Mouse (Mus musculus): Measurements from ENCODE around the gene Zfp518a. TPM values are rescaled to one million over a fixed set of nuclear protein-coding genes. Genes with fewer than 3 reads are reported as not detected.

The Zfp518a gene
- polyA plus RNA-seq, 1 experiment from 2014 or later = 8.2 TPM

DNA sequence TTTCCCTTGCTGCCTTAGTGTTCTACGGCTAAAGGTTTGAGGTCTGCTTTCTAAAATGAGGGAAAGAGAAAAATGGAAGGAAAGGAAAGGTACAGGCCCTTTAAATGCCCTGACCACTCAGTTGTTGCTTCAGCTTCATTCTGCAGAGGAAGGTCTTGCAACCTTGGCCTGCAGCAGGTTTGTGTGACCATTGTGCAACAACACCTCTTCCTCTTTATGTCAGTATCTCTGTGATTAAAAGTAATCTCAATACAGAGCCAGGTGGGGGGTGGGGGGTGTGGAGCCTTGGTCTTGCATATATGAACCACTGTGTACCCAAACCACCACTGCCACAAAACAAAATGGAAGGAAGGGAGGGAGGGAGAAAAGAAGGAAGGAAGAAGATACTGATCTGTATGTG is 5.6 kb upstream of the Zfp518a start:
- no peak overlapping the region for H3K4me2 ChIP-seq (ENCODE audit: low read depth, low read length)
- H3K9ac ChIP-seq (replicated peaks; ENCODE audit: low read depth, low read length) = no peak overlapping the region
- no peak for ATAC-seq (ENCODE audit: low read depth)
- H3K27ac ChIP-seq (ENCODE audit: low read depth, low read length) = no peak overlapping the region
- H3K27me3 ChIP-seq (ENCODE audit: control insufficient read depth, insufficient read depth, low read length) = peaks cover 20% of the 10 kb centered on the region
- H3K9me3 ChIP-seq (ENCODE audit: control insufficient read depth, low read length) = no peaks in the 10 kb centered on the region
- no peaks in the 10 kb centered on the region for H3K36me3 ChIP-seq (ENCODE audit: control insufficient read depth, insufficient read depth, low read length)
- no peaks in the 10 kb centered on the region for H3K4me1 ChIP-seq (ENCODE audit: control insufficient read depth, insufficient read depth, low read length)
- 92% methylated on average over 1 of the region's 1 CpGs for WGBS
- H3K4me3 ChIP-seq (ENCODE audit: low read depth, low read length) = no peak overlapping the region

- Histone ChIP-seq H3K27me3 (ENCODE audit: control insufficient read depth, insufficient read depth, low read length) (peaks cover 16% of the 10 kb centered on the region), H3K4me2 (ENCODE audit: low read depth, low read length) (peak overlapping the region; percentile 64), H3K36me3 (ENCODE audit: control insufficient read depth, insufficient read depth, low read length) (no peaks in the 10 kb centered on the region), H3K27ac (ENCODE audit: low read depth, low read length) (peak overlapping the region; percentile 92), H3K9ac (replicated peaks; ENCODE audit: low read depth, low read length) (peak overlapping the region; percentile 74), H3K9me3 (ENCODE audit: control insufficient read depth, low read length) (no peaks in the 10 kb centered on the region), H3K4me1 (ENCODE audit: control insufficient read depth, insufficient read depth, low read length) (no peaks in the 10 kb centered on the region), H3K4me3 (ENCODE audit: low read depth, low read length) (peak overlapping the region; percentile 80)
- 44% methylated on average over 21 of the region's 21 CpGs for WGBS
- peak; percentile 57 for ATAC-seq (ENCODE audit: low read depth)
These were observed 416 bp upstream of the Zfp518a start for GRCm38 (mm10) chr19:40894071-40894506.

GRCm38 (mm10) chr19:40895393-40895703 is 843 bp downstream of the Zfp518a start:
- Histone ChIP-seq H3K4me2 (ENCODE audit: low read depth, low read length) (peak overlapping the region; percentile 64), H3K27me3 (ENCODE audit: control insufficient read depth, insufficient read depth, low read length) (peaks cover 12% of the 10 kb centered on the region), H3K4me3 (ENCODE audit: low read depth, low read length) (peak overlapping the region; percentile 80), H3K27ac (ENCODE audit: low read depth, low read length) (peak overlapping the region; percentile 92), H3K9ac (replicated peaks; ENCODE audit: low read depth, low read length) (peak overlapping the region; percentile 74), H3K4me1 (ENCODE audit: control insufficient read depth, insufficient read depth, low read length) (no peaks in the 10 kb centered on the region), H3K36me3 (ENCODE audit: control insufficient read depth, insufficient read depth, low read length) (no peaks in the 10 kb centered on the region), H3K9me3 (ENCODE audit: control insufficient read depth, low read length) (no peaks in the 10 kb centered on the region)
- WGBS = 8% methylated on average over 6 of the region's 6 CpGs
- no peak; the same call in 1 of the 2 replicates for ATAC-seq (ENCODE audit: low read depth)

DNA sequence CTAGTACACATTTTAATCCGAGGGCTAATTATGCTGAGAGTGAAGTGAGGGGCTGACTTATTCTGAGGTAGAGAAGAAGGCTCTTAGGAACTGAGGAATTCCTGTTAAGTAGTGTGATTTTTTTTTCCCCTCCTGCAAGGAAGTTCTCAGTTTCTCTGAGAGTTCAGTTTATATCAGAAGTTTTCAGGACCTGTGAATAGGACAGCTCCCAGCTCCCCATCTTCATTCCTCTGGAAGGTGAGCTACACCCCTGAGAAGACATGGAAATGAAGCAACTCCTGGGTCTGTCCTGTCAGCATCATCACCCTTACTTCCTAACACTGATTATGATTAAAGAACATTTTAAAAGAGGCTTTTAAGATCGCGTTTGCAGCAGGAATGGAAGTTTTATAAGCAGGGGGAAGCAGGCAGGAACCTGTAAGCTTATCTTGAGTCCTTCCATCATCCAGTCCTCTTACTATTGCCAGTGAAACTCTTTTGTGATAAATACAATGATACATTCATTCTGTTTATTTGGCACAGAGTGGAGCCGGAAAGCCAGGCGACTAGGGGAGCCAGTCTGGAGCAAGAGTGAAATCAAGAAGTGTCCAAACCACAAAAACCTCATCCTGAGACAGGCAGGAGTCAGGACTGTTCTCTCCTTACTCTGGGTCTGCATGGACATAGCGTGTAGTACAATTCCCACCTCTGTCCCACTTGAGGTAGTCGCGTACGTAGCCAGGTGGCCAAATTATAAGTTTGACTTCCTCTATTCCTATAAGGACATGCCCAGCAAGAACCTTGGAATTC is 37.3 kb downstream of the Zfp518a start:
- Histone ChIP-seq H3K36me3 (ENCODE audit: control insufficient read depth, insufficient read depth, low read length) (no peaks in the 10 kb centered on the region), H3K4me1 (ENCODE audit: control insufficient read depth, insufficient read depth, low read length) (no peaks in the 10 kb centered on the region), H3K27me3 (ENCODE audit: control insufficient read depth, insufficient read depth, low read length) (no peaks in the 10 kb centered on the region), H3K9me3 (ENCODE audit: control insufficient read depth, low read length) (no peaks in the 10 kb centered on the region), H3K27ac (ENCODE audit: low read depth, low read length) (no peak overlapping the region), H3K4me2 (ENCODE audit: low read depth, low read length) (no peak overlapping the region), H3K4me3 (ENCODE audit: low read depth, low read length) (no peak overlapping the region), H3K9ac (replicated peaks; ENCODE audit: low read depth, low read length) (no peak overlapping the region)
- ATAC-seq (ENCODE audit: low read depth) = no peak
- 68% methylated on average over 9 of the region's 9 CpGs for WGBS

DNA sequence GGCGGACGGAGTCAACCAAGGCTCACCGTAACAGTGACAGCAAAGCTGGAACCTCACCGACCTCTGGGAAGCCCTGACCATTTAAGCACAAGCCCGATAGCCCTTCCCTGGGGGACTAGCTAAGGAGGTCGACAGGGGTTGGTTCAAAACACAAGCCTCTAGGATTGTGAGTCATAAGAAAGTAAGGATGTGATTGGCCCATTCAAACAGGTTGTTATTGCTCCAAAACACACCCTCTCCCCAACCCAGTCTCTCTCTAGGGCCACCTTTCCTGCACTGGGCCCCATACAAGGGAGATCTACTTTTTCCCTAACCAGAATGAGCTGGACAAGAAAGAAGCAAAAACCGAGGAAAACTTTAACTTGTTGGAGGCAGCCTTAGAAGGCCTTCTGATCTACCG is 40.9 kb downstream of the Zfp518a start:
- Histone ChIP-seq H3K9ac (replicated peaks; ENCODE audit: low read depth, low read length) (no peak overlapping the region), H3K4me1 (ENCODE audit: control insufficient read depth, insufficient read depth, low read length) (no peaks in the 10 kb centered on the region), H3K4me2 (ENCODE audit: low read depth, low read length) (no peak overlapping the region), H3K4me3 (ENCODE audit: low read depth, low read length) (no peak overlapping the region), H3K27me3 (ENCODE audit: control insufficient read depth, insufficient read depth, low read length) (no peaks in the 10 kb centered on the region), H3K36me3 (ENCODE audit: control insufficient read depth, insufficient read depth, low read length) (no peaks in the 10 kb centered on the region), H3K9me3 (ENCODE audit: control insufficient read depth, low read length) (no peaks in the 10 kb centered on the region; the same call in 1 of the 2 replicates), H3K27ac (ENCODE audit: low read depth, low read length) (no peak overlapping the region)
- 47% methylated on average over 8 of the region's 8 CpGs for WGBS
- no peak for ATAC-seq (ENCODE audit: low read depth)

DNA sequence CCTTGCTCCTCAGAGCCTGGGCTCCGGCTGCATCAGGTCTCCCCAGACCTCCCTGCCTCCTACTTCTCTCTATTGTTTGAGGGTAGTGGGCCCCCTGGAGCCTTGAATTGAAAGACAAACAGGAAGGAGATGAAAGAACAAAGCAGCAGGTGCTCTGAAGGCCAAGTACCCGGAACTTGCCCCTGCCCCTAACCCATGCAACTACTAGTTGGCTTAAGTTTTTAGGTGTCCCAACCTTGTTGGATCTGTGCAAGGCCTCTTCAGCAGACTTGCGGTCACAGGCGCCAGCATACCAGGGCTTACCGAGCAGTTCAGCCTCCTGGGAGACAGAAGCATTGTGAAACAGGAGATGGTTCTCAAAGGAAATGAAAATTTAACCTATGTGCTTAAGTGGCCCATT is 41.5 kb downstream of the Zfp518a start:
- H3K4me1 ChIP-seq (ENCODE audit: control insufficient read depth, insufficient read depth, low read length) = no peaks in the 10 kb centered on the region
- no peak overlapping the region for H3K4me3 ChIP-seq (ENCODE audit: low read depth, low read length)
- ATAC-seq (ENCODE audit: low read depth) = no peak
- no peak overlapping the region for H3K9ac ChIP-seq (replicated peaks; ENCODE audit: low read depth, low read length)
- no peak overlapping the region for H3K27ac ChIP-seq (ENCODE audit: low read depth, low read length)
- no peaks in the 10 kb centered on the region for H3K36me3 ChIP-seq (ENCODE audit: control insufficient read depth, insufficient read depth, low read length)
- no peak overlapping the region for H3K4me2 ChIP-seq (ENCODE audit: low read depth, low read length)
- 33% methylated on average over 5 of the region's 5 CpGs for WGBS
- no peaks in the 10 kb centered on the region; the same call in 1 of the 2 replicates for H3K9me3 ChIP-seq (ENCODE audit: control insufficient read depth, low read length)
- no peaks in the 10 kb centered on the region for H3K27me3 ChIP-seq (ENCODE audit: control insufficient read depth, insufficient read depth, low read length)

- Histone ChIP-seq H3K4me1 (ENCODE audit: control insufficient read depth, insufficient read depth, low read length) (no peaks in the 10 kb centered on the region), H3K27ac (ENCODE audit: low read depth, low read length) (no peak overlapping the region), H3K9me3 (ENCODE audit: control insufficient read depth, low read length) (no peaks in the 10 kb centered on the region; the same call in 1 of the 2 replicates), H3K4me2 (ENCODE audit: low read depth, low read length) (no peak overlapping the region), H3K9ac (replicated peaks; ENCODE audit: low read depth, low read length) (no peak overlapping the region), H3K36me3 (ENCODE audit: control insufficient read depth, insufficient read depth, low read length) (no peaks in the 10 kb centered on the region), H3K27me3 (ENCODE audit: control insufficient read depth, insufficient read depth, low read length) (no peaks in the 10 kb centered on the region), H3K4me3 (ENCODE audit: low read depth, low read length) (no peak overlapping the region)
- no peak for ATAC-seq (ENCODE audit: low read depth)
- 91% methylated on average over 7 of the region's 7 CpGs for WGBS
These were observed 49.0 kb downstream of the Zfp518a start for GRCm38 (mm10) chr19:40943552-40943951.

DNA sequence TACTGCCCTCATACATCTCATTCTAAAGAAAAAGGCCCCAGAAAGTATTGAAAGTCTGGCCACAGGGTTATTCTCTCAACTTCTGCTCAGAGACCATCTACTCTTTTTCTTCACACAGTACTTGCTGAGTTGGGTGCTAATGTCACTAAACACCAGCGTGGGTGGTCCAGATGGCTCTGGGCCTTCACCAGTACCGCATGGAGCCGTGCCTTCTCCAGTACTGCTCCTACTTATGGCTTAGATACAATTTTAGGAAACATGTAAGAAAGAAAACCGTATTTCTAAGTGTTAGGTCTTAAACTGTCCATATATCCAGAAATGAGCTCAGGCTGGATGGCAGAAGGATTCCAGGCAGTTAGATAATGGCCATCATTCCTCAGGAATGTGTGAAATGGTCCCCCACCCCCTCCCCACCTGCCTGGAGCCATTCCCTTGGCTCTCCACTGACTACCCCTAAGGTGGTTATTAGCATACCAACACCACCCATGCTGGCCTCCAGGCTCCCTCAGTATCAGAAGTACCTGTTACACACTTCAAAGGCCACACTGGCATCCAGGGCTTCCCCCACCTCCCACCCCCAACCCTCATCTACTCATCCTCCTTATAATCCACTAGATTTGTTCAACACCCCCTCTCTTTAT is 52.6 kb downstream of the Zfp518a start:
- H3K4me2 ChIP-seq (ENCODE audit: low read depth, low read length) = no peak overlapping the region
- H3K9me3 ChIP-seq (ENCODE audit: control insufficient read depth, low read length) = no peaks in the 10 kb centered on the region
- no peak overlapping the region for H3K9ac ChIP-seq (replicated peaks; ENCODE audit: low read depth, low read length)
- H3K27me3 ChIP-seq (ENCODE audit: control insufficient read depth, insufficient read depth, low read length) = no peaks in the 10 kb centered on the region
- no peak overlapping the region for H3K4me3 ChIP-seq (ENCODE audit: low read depth, low read length)
- H3K4me1 ChIP-seq (ENCODE audit: control insufficient read depth, insufficient read depth, low read length) = no peaks in the 10 kb centered on the region
- H3K36me3 ChIP-seq (ENCODE audit: control insufficient read depth, insufficient read depth, low read length) = no peaks in the 10 kb centered on the region
- H3K27ac ChIP-seq (ENCODE audit: low read depth, low read length) = no peak overlapping the region
- WGBS = 89% methylated on average over 4 of the region's 4 CpGs
- no peak for ATAC-seq (ENCODE audit: low read depth)

GRCm38 (mm10) chr19:40958981-40959380 is 64.5 kb downstream of the Zfp518a start:
- no peak for ATAC-seq (ENCODE audit: low read depth)
- 18% methylated on average over 1 of the region's 1 CpGs for WGBS

More at GRCm38 (mm10) chr19:40958981-40959380, 64.5 kb downstream of the Zfp518a start:
- no peaks in the 10 kb centered on the region for H3K27me3 ChIP-seq (ENCODE audit: control insufficient read depth, insufficient read depth, low read length)
- no peaks in the 10 kb centered on the region for H3K36me3 ChIP-seq (ENCODE audit: control insufficient read depth, insufficient read depth, low read length)
- H3K4me3 ChIP-seq (ENCODE audit: low read depth, low read length) = no peak overlapping the region
- H3K9ac ChIP-seq (replicated peaks; ENCODE audit: low read depth, low read length) = no peak overlapping the region
- no peaks in the 10 kb centered on the region for H3K9me3 ChIP-seq (ENCODE audit: control insufficient read depth, low read length)
- no peak overlapping the region for H3K4me2 ChIP-seq (ENCODE audit: low read depth, low read length)
- no peaks in the 10 kb centered on the region for H3K4me1 ChIP-seq (ENCODE audit: control insufficient read depth, insufficient read depth, low read length)
- H3K27ac ChIP-seq (ENCODE audit: low read depth, low read length) = no peak overlapping the region
